Mouse (Mus musculus) brain, embryonic 14.5 days (tissue): ENCODE data around the gene Cep70.

Experiments used
- CTCF ChIP-seq: fragments of 200-500 bp; IDR thresholded peaks from 2 replicates; pipeline ENCODE4 v1.5.1; 2012; ENCODE audit warnings: inconsistent platforms, mild to moderate bottlenecking, moderate library complexity, borderline replicate concordance; ENCODE audit not compliant: insufficient read depth, insufficient read length; ENCODE audit errors: extremely low read depth
- POLR2A ChIP-seq: fragments of 200-500 bp; IDR thresholded peaks from 2 replicates; pipeline ENCODE4 v1.6.1; 2012; ENCODE audit warnings: mild to moderate bottlenecking, inconsistent platforms, borderline replicate concordance; ENCODE audit not compliant: poor library complexity, insufficient read depth, insufficient read length, severe bottlenecking; ENCODE audit errors: extremely low read depth

DNA sequence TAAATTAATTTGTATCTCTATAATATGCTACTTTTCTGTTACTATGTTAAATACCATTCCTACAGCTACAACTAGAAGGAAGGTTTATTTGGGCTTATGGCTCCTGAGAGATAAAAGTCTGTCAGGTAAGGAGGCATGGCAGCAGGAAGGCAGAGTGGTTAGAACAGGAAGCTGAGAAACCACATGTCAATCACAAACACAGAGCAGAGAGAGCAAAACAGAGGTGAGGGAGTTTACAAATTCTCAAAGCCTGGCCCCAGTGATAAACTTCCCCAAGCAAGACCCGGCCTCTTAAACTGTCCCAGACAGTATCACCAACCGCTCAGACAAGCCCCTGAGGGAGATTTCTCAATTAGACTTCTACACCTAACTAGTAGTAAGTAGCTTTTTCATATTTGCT, 27.0 kb upstream of the Cep70 start:
- TF ChIP-seq CTCF (no peak), POLR2A (no peak)
